Mouse (Mus musculus) liver, postnatal 0 days (tissue): ENCODE data around the gene Ube4b.

Experiments
- CTCF ChIP-seq: sonication (generic); IDR thresholded peaks from 2 replicates; pipeline ENCODE4 v1.5.1; 2016; ENCODE audit warnings: antibody characterized with exemption, low read depth
- EP300 ChIP-seq: IDR thresholded peaks from 2 replicates; pipeline ENCODE4 v1.6.1; 2016; ENCODE audit warnings: antibody characterized with exemption, low read depth, mild to moderate bottlenecking

- TF ChIP-seq EP300 (no peak), CTCF (no peak)
These were observed 82.2 kb downstream of the Ube4b start for GRCm38 (mm10) chr4:149344311-149344710.
